Mouse (Mus musculus): ENCODE measurements around the gene Lrcol1. TPM values are rescaled to one million over a fixed set of nuclear protein-coding genes. Genes with fewer than 3 reads are reported as not detected.

Gene Lrcol1
- not detected in 2 replicates for polyA plus RNA-seq (2011; ENCODE audit: insufficient read length, low read depth, missing spikeins)

GRCm38 (mm10) chr5:110344524-110344923 is at the start of gene Lrcol1:
TSS of gene Lrcol1 (plus strand) at chr5:110344730.
- TF ChIP-seq POLR2A (IDR thresholded peaks at IDR 0.05; ENCODE audit: low read depth, low read length) (no peak), CTCF (IDR thresholded peaks at IDR 0.05; ENCODE audit: borderline replicate concordance, insufficient read depth, low read length) (no peak)
- no peak within 1 kb of the TSS for H3K4me3 ChIP-seq (ENCODE audit: insufficient read depth, low read length)
- H3K27ac ChIP-seq (ENCODE audit: insufficient read depth, low read length): no peak within 1 kb of the TSS
- no peaks in the 10 kb centered on the region for H3K4me1 ChIP-seq (ENCODE audit: control insufficient read depth, insufficient read depth, low read length)

GRCm38 (mm10) chr5:110296637-110297036 is 47.9 kb upstream of the Lrcol1 start:
- no peak for TF ChIP-seq POLR2A (IDR thresholded peaks at IDR 0.05; ENCODE audit: low read depth, low read length)
- TF ChIP-seq CTCF (IDR thresholded peaks at IDR 0.05; ENCODE audit: borderline replicate concordance, insufficient read depth, low read length): no peak
- H3K27ac ChIP-seq (ENCODE audit: insufficient read depth, low read length): no peak overlapping the region
- H3K4me1 ChIP-seq (ENCODE audit: control insufficient read depth, insufficient read depth, low read length): no peaks in the 10 kb centered on the region
- H3K4me3 ChIP-seq (ENCODE audit: insufficient read depth, low read length): no peak overlapping the region

- Histone ChIP-seq H3K27ac (ENCODE audit: insufficient read depth, low read length) (no peak overlapping the region), H3K4me3 (ENCODE audit: insufficient read depth, low read length) (no peak overlapping the region), H3K4me1 (ENCODE audit: control insufficient read depth, insufficient read depth, low read length) (no peaks in the 10 kb centered on the region)
- TF ChIP-seq CTCF (IDR thresholded peaks at IDR 0.05; ENCODE audit: borderline replicate concordance, insufficient read depth, low read length): no peak
- no peak for TF ChIP-seq POLR2A (IDR thresholded peaks at IDR 0.05; ENCODE audit: low read depth, low read length)
Observed at GRCm38 (mm10) chr5:110300591-110300990, 43.9 kb upstream of the Lrcol1 start.

GRCm38 (mm10) chr5:110308861-110309260 is 35.7 kb upstream of the Lrcol1 start:
- Histone ChIP-seq H3K27ac (ENCODE audit: insufficient read depth, low read length) (no peak overlapping the region), H3K4me1 (ENCODE audit: control insufficient read depth, insufficient read depth, low read length) (no peaks in the 10 kb centered on the region), H3K4me3 (ENCODE audit: insufficient read depth, low read length) (no peak overlapping the region)
- no peak for TF ChIP-seq CTCF (IDR thresholded peaks at IDR 0.05; ENCODE audit: borderline replicate concordance, insufficient read depth, low read length)
- no peak for TF ChIP-seq POLR2A (IDR thresholded peaks at IDR 0.05; ENCODE audit: low read depth, low read length)

- no peak overlapping the region for H3K27ac ChIP-seq (ENCODE audit: insufficient read depth, low read length)
- TF ChIP-seq CTCF (IDR thresholded peaks at IDR 0.05; ENCODE audit: borderline replicate concordance, insufficient read depth, low read length) (no peak), POLR2A (IDR thresholded peaks at IDR 0.05; ENCODE audit: low read depth, low read length) (no peak)
- H3K4me3 ChIP-seq (ENCODE audit: insufficient read depth, low read length): no peak overlapping the region
- no peaks in the 10 kb centered on the region for H3K4me1 ChIP-seq (ENCODE audit: control insufficient read depth, insufficient read depth, low read length)
Observed at GRCm38 (mm10) chr5:110313127-110313526, 31.4 kb upstream of the Lrcol1 start.

- no peak overlapping the region for H3K4me3 ChIP-seq (ENCODE audit: insufficient read depth, low read length)
- no peak overlapping the region for H3K27ac ChIP-seq (ENCODE audit: insufficient read depth, low read length)
- no peaks in the 10 kb centered on the region; the same call in 1 of the 2 replicates for H3K4me1 ChIP-seq (ENCODE audit: control insufficient read depth, insufficient read depth, low read length)
- TF ChIP-seq POLR2A (IDR thresholded peaks at IDR 0.05; ENCODE audit: low read depth, low read length): no peak
- no peak for TF ChIP-seq CTCF (IDR thresholded peaks at IDR 0.05; ENCODE audit: borderline replicate concordance, insufficient read depth, low read length)
Observed at GRCm38 (mm10) chr5:110330508-110330907, 14.0 kb upstream of the Lrcol1 start.

GRCm38 (mm10) chr5:110338792-110339191 is 5.7 kb upstream of the Lrcol1 start:
- H3K27ac ChIP-seq (ENCODE audit: insufficient read depth, low read length): peak overlapping the region; percentile 54; the same call in 1 of the 2 replicates
- no peak overlapping the region for H3K4me3 ChIP-seq (ENCODE audit: insufficient read depth, low read length)
- H3K4me1 ChIP-seq (ENCODE audit: control insufficient read depth, insufficient read depth, low read length): no peaks in the 10 kb centered on the region; the same call in 1 of the 2 replicates
- TF ChIP-seq CTCF (IDR thresholded peaks at IDR 0.05; ENCODE audit: borderline replicate concordance, insufficient read depth, low read length) (no peak), POLR2A (IDR thresholded peaks at IDR 0.05; ENCODE audit: low read depth, low read length) (no peak)

GRCm38 (mm10) chr5:110342648-110343284 is 1.8 kb upstream of the Lrcol1 start, which contains the start of gene P2rx2:
TSS of gene P2rx2 (minus strand) at chr5:110343212.
- Histone ChIP-seq H3K4me1 (ENCODE audit: control insufficient read depth, insufficient read depth, low read length) (no peaks in the 10 kb centered on the region; the same call in 1 of the 2 replicates), H3K4me3 (ENCODE audit: insufficient read depth, low read length) (peak within 1 kb of the TSS; percentile 20; the same call in 1 of the 2 replicates), H3K27ac (ENCODE audit: insufficient read depth, low read length) (no peak within 1 kb of the TSS)
- no peak for TF ChIP-seq POLR2A (IDR thresholded peaks at IDR 0.05; ENCODE audit: low read depth, low read length)
- TF ChIP-seq CTCF (IDR thresholded peaks at IDR 0.05; ENCODE audit: borderline replicate concordance, insufficient read depth, low read length): no peak

- Histone ChIP-seq H3K27ac (ENCODE audit: insufficient read depth, low read length) (no peak overlapping the region), H3K4me1 (ENCODE audit: control insufficient read depth, insufficient read depth, low read length) (no peaks in the 10 kb centered on the region), H3K4me3 (ENCODE audit: insufficient read depth, low read length) (no peak overlapping the region)
- TF ChIP-seq POLR2A (IDR thresholded peaks at IDR 0.05; ENCODE audit: low read depth, low read length) (no peak), CTCF (IDR thresholded peaks at IDR 0.05; ENCODE audit: borderline replicate concordance, insufficient read depth, low read length) (no peak)
Observed at GRCm38 (mm10) chr5:110345553-110345952, 1.0 kb downstream of the Lrcol1 start.

GRCm38 (mm10) chr5:110347006-110347405 is 2.5 kb downstream of the Lrcol1 start:
- Histone ChIP-seq H3K4me1 (ENCODE audit: control insufficient read depth, insufficient read depth, low read length) (no peaks in the 10 kb centered on the region), H3K4me3 (ENCODE audit: insufficient read depth, low read length) (no peak overlapping the region), H3K27ac (ENCODE audit: insufficient read depth, low read length) (no peak overlapping the region)
- TF ChIP-seq POLR2A (IDR thresholded peaks at IDR 0.05; ENCODE audit: low read depth, low read length) (no peak), CTCF (IDR thresholded peaks at IDR 0.05; ENCODE audit: borderline replicate concordance, insufficient read depth, low read length) (no peak)

Measured in embryonic fibroblast, embryonic 13.5 days (primary cell).